Mouse (Mus musculus) duodenum, adult 2 months (tissue): ENCODE data around the gene Zfp747. TPM values are rescaled to one million over a fixed set of nuclear protein-coding genes. Genes with fewer than 3 reads are reported as not detected.

Experiments used
- polyA plus RNA-seq: library from polyadenylated mRNA; depleted of rRNA; stranded (reverse); fragments of >200 nt; gene quantifications from 2 replicates; pipeline ENCODE4 v1.2.3, GENCODE M21; 2012; ENCODE audit warnings: low replicate concordance; rRNA removed

The Zfp747 gene
- 15.0 and 20.1 TPM in 2 replicates for polyA plus RNA-seq

GRCm38 (mm10) chr7:127375271-127376245 lies at the start of gene Zfp747:
TSS of gene Zfp747 (minus strand) at chr7:127376050.

GRCm38 (mm10) chr7:127421388-127422191 lies 45.7 kb upstream of the Zfp747 start, which contains the start of gene Zfp688:
TSS of gene Zfp688 (minus strand) at chr7:127422068.

DNA sequence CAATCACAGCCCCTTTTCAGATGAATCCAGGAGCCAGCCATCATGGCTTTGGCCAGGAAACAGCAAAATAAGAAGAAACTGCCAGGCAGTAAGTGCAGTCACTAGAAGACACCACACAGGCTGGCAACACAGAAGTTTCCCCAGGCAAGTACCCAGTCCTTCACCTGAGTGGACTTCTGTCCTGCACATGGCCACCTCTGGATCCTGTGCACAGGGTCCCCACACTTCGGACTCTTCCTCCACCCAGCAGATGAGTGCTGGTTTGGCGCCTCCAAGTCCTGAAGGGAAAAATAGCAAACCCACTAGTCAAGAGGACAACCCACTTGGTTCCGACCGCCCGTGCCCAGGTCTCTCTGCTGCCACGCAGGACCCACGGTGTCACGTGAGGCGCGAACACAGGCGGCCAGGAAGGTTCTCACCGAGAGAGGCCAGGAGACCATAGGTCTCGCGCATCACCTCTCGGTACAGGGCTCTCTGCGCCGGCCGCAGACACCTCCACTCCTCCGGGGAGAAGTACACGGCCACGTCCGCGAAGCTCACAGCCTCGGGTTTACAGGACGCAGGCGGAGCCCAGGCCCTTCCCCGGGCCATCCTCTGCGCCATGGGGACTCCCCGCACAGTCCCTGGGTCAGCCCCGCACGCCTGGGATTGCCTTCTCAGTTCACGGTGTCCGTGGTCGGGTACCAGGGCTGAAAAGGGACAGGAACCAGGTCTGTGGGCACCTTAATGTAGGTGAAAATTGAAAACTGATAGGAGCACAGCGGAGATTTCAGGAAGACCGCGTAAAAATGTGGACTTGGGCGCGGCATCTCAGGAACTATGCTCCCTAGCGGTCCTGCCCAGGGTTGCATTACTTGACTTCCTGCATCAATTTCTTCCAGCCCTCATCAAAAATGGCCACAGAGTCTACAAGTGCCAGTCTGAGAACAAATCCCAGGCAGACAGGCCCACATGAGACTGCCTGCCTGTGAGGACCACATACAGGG lies 30.4 kb upstream of the Zfp747 start, which contains the start of gene Zfp764:
Zfp764 (minus strand) TSS at position 821 of the 986 bp plus-strand sequence.

GRCm38 (mm10) chr7:127393157-127393943 lies 17.5 kb upstream of the Zfp747 start, which contains the start of gene E430018J23Rik:
TSS of gene E430018J23Rik (minus strand) at chr7:127393629.

DNA sequence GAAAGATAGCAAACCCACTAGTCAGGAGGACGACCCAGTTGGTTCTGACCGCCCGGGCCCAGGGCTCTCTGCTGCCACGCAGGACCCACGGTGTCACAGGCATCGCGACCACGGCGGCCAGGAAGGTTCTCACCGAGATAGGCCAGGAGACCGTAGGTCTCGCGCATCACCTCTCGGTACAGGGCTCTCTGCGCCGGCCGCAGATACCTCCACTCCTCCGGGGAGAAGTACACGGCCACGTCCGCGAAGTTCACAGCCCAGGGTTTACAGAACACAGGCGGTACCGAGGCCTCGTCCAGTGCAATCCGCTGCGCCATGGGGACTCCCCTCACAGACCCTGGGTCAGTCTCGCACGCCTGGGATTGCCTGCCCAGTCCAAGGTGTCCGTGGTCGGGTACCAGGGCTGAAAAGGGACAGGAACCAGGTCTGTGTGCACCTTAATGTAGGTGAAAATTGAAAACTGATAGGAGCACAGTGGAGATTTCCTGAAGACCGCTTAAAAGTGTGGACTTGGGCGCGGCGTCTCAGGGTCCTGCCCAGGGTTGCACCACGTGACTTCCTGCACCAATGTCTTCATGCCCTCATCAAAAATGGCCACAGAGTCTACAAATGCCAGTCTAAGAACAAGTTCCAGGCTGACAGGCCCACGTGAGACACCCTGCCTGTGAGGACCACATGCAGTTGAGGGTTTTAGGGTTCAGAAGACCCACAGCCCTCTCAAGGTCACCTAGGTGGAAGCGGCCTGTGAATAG lies 11.0 kb upstream of the Zfp747 start, which contains the start of gene 9130019O22Rik:
9130019O22Rik (minus strand) TSS at position 526 of the 752 bp plus-strand sequence.

GRCm38 (mm10) chr7:127345512-127346325 lies 30.1 kb downstream of the Zfp747 start, which contains the start of gene Zfp768:
TSS of gene Zfp768 (minus strand) at chr7:127345589.

Other genes with a start within 250 kb of the Zfp747 start
- gene Spn, start 238.2 kb downstream of the Zfp747 start, polyA plus RNA-seq, result 2.0 and 2.7 TPM in 2 replicates
- 10.0 and 13.1 TPM in 2 replicates for gene Cd2bp2, start 180.0 kb downstream of the Zfp747 start, polyA plus RNA-seq
- gene Tbc1d10b, start 167.6 kb downstream of the Zfp747 start, polyA plus RNA-seq, result 29.8 and 44.7 TPM in 2 replicates
- gene Mylpf, start 167.2 kb downstream of the Zfp747 start, polyA plus RNA-seq, result 0.38 TPM in 1 of 2 replicates, not detected in the other
- 6.9 and 8.4 TPM in 2 replicates for gene Zfp553, start 143.0 kb downstream of the Zfp747 start, polyA plus RNA-seq
- gene Sept1, start 142.9 kb downstream of the Zfp747 start, polyA plus RNA-seq, result 14.1 and 28.9 TPM in 2 replicates
- gene Zfp771, start 131.8 kb downstream of the Zfp747 start, polyA plus RNA-seq, result 76.9 and 173 TPM in 2 replicates
- 74.2 and 77.1 TPM in 2 replicates for gene Dctpp1, start 115.3 kb downstream of the Zfp747 start, polyA plus RNA-seq
- 49.0 and 105 TPM in 2 replicates for gene Sephs2, start 102.0 kb downstream of the Zfp747 start, polyA plus RNA-seq
- 3.7 and 5.6 TPM in 2 replicates for gene Itgal, start 79.8 kb downstream of the Zfp747 start, polyA plus RNA-seq
- 54.7 and 77.2 TPM in 2 replicates for gene Zfp768, start 30.5 kb downstream of the Zfp747 start, polyA plus RNA-seq
- 5.3 and 6.4 TPM in 2 replicates for gene 9130019O22Rik, start 11.1 kb upstream of the Zfp747 start, polyA plus RNA-seq
- 13.3 and 15.1 TPM in 2 replicates for gene E430018J23Rik, start 17.6 kb upstream of the Zfp747 start, polyA plus RNA-seq
- 3.9 and 4.6 TPM in 2 replicates for gene Zfp764, start 30.8 kb upstream of the Zfp747 start, polyA plus RNA-seq
- gene Zfp688, start 46.0 kb upstream of the Zfp747 start, polyA plus RNA-seq, result 21.7 and 35.2 TPM in 2 replicates
- gene Zfp689, start 73.1 kb upstream of the Zfp747 start, polyA plus RNA-seq, result 3.7 and 4.3 TPM in 2 replicates
- 62.8 and 68.1 TPM in 2 replicates for gene Prr14, start 83.6 kb upstream of the Zfp747 start, polyA plus RNA-seq
- gene Fbrs, start 103.1 kb upstream of the Zfp747 start, polyA plus RNA-seq, result 36.5 and 43.2 TPM in 2 replicates
- 17.5 and 20.0 TPM in 2 replicates for gene Srcap, start 135.9 kb upstream of the Zfp747 start, polyA plus RNA-seq
- 5.6 and 10.2 TPM in 2 replicates for gene Gm42715, start 143.5 kb upstream of the Zfp747 start, polyA plus RNA-seq
- 1.2 and 3.0 TPM in 2 replicates for gene Tmem265, start 185.3 kb upstream of the Zfp747 start, polyA plus RNA-seq
- gene Phkg2, start 197.3 kb upstream of the Zfp747 start, polyA plus RNA-seq, result 28.3 and 32.0 TPM in 2 replicates
- gene Ccdc189, start 212.5 kb upstream of the Zfp747 start, polyA plus RNA-seq, result 0.97 and 1.6 TPM in 2 replicates
- 15.9 and 16.2 TPM in 2 replicates for gene Rnf40, start 212.7 kb upstream of the Zfp747 start, polyA plus RNA-seq
- 3.0 and 7.2 TPM in 2 replicates for gene Zfp629, start 239.7 kb upstream of the Zfp747 start, polyA plus RNA-seq